Mouse (Mus musculus) c-Kit-negative CD71-positive TER-119-positive erythroid progenitor cells, embryonic 14.5 days (primary cell): ENCODE data around the gene Cped1.

Experiments
- DNase-seq: peaks from one replicate; pipeline ENCODE4 v3.0.0-alpha.2; 2013; ENCODE audit warnings: low read depth, low spot score

Gene Cped1

DNA sequence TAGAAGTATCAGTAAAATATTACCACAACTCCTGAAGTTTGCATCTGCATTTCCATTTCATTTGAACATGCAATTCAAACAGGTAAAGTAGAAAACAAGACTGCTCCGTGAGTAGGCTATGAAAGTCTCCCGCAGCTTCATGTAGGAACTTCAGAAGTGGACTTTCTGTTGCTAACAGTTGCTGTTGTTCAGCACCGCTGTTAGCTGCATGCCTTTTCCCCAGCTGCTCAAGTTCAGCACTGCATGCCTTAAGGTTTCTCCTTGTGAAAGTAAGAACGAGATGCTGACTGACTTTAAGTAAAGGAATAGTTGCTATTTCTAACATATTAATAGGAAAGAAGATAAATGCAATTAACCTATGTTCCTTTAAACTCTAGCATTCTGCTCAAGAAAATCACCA, 306.3 kb downstream of the Cped1 start:
- no peak for DNase-seq

GRCm38 (mm10) chr6:22293922-22294321, 308.2 kb downstream of the Cped1 start:
- DNase-seq: no peak

GRCm38 (mm10) chr6:22297028-22297427, 311.3 kb downstream of the Cped1 start:
- no peak for DNase-seq

DNA sequence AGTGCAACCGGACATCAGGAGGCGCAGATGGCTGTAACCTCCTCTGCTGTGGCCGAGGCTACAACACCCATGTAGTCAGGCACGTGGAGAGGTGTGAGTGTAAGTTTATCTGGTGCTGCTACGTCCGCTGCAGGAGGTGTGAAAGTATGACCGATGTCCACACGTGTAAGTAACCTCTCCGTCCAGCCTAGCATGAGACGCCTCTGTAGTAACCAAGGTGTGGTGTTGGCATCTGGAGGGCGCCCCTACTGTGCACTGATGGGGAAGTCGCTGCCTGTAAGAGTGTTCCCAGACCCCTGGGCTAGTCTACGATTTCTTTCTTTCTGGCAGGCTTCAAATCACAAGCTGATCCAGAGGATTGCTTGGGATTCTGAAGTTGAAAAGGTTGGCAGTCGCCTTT, 312.3 kb downstream of the Cped1 start:
- no peak for DNase-seq
